Mouse (Mus musculus) bone marrow, adult 2 months (tissue): ENCODE data around the gene Tmprss4. TPM values are rescaled to one million over a fixed set of nuclear protein-coding genes. Genes with fewer than 3 reads are reported as not detected.

ENCODE experiments used
- H3K27ac ChIP-seq: fragments of 200-500 bp; 2 replicates; pipeline ENCODE4 v1.5.1; 2012; ENCODE audit warnings: low read depth, mild to moderate bottlenecking, control low read depth, inconsistent platforms, low read length; ENCODE audit not compliant: control insufficient read depth, poor library complexity, insufficient read depth
- H3K4me1 ChIP-seq: fragments of 200-500 bp; 2 replicates; pipeline ENCODE4 v1.6.1; 2011; ENCODE audit warnings: low read length; ENCODE audit not compliant: control insufficient read depth, insufficient read depth
- H3K4me3 ChIP-seq: fragments of 200-500 bp; replicated peaks from 2 replicates; pipeline ENCODE3; 2011; ENCODE audit warnings: mild to moderate bottlenecking, low read depth, low read length, control low read depth; ENCODE audit not compliant: control insufficient read depth
- CTCF ChIP-seq: fragments of 200-500 bp; IDR thresholded peaks from 2 replicates; pipeline ENCODE4 v1.5.1; 2011; ENCODE audit warnings: low read length, control low read depth; ENCODE audit not compliant: control insufficient read depth, insufficient read depth
- POLR2A ChIP-seq: fragments of 200-500 bp; IDR thresholded peaks from 2 replicates; pipeline ENCODE4 v1.6.1; 2011; ENCODE audit warnings: low read depth, mild to moderate bottlenecking, control low read depth, low read length, borderline replicate concordance; ENCODE audit not compliant: control insufficient read depth
- WGBS: fragments of 180-500 bp; shearing (Covaris S2); methylation state at CpG from one replicate; pipeline ENCODE4 v1.1.7; 2018; 5-methylcytosine and 5-hydroxymethylcytosine counted together
- polyA plus RNA-seq: library from polyadenylated mRNA; stranded (reverse); fragments of >200 nt; gene quantifications from 2 replicates; pipeline ENCODE4 v1.2.4, GENCODE M21; 2011; ENCODE audit warnings: low replicate concordance; ENCODE audit not compliant: missing spikeins, insufficient read depth, insufficient read length

Tmprss4 gene
- polyA plus RNA-seq, 1 experiment: not detected

GRCm38 (mm10) chr9:45138191-45139032, 65.5 kb downstream of the Tmprss4 start, which contains the start of gene Scn4b:
Gene Scn4b (plus strand): TSS chr9:45138395.
- Histone ChIP-seq H3K4me1 (no peaks in the 10 kb centered on the region), H3K27ac (no peak within 1 kb of the TSS), H3K4me3 (peak within 1 kb of the TSS; percentile 28)
- TF ChIP-seq CTCF (no peak), POLR2A (no peak)
- under 1% methylated on average over 76 of the region's 76 CpGs for WGBS

GRCm38 (mm10) chr9:45136442-45137169, 67.3 kb downstream of the Tmprss4 start:
- no peak overlapping the region for H3K4me3 ChIP-seq
- H3K4me1 ChIP-seq: no peaks in the 10 kb centered on the region
- whole genome bisulfite sequencing: 49% methylated on average over 7 of the region's 7 CpGs
- no peak overlapping the region for H3K27ac ChIP-seq
- TF ChIP-seq POLR2A (no peak), CTCF (no peak)

GRCm38 (mm10) chr9:45133484-45134310, 70.2 kb downstream of the Tmprss4 start:
- WGBS: 36% methylated on average over 5 of the region's 5 CpGs
- no peak for TF ChIP-seq POLR2A
- peak; percentile 80 for TF ChIP-seq CTCF
- H3K4me3 ChIP-seq: no peak overlapping the region
- H3K4me1 ChIP-seq: no peaks in the 10 kb centered on the region
- no peak overlapping the region for H3K27ac ChIP-seq

GRCm38 (mm10) chr9:45130119-45130518, 73.8 kb downstream of the Tmprss4 start:
- 76% methylated on average over 3 of the region's 3 CpGs for WGBS
- no peak for TF ChIP-seq POLR2A
- TF ChIP-seq CTCF: no peak
- no peak overlapping the region for H3K27ac ChIP-seq
- H3K4me1 ChIP-seq: peaks cover 3% of the 10 kb centered on the region
- no peak overlapping the region for H3K4me3 ChIP-seq

GRCm38 (mm10) chr9:45126941-45127340, 77.0 kb downstream of the Tmprss4 start:
- Histone ChIP-seq H3K4me3 (no peak overlapping the region), H3K4me1 (peaks cover 3% of the 10 kb centered on the region), H3K27ac (0 out of 2 replicates have a peak overlapping the region, but pooled peaks have one; percentile 15)
- 16% methylated on average over 7 of the region's 7 CpGs for WGBS
- TF ChIP-seq POLR2A: no peak
- TF ChIP-seq CTCF: no peak

- WGBS: 82% methylated on average over 14 of the region's 14 CpGs
- peak overlapping the region; percentile 3 for H3K4me3 ChIP-seq
- H3K4me1 ChIP-seq: peaks cover 3% of the 10 kb centered on the region
- TF ChIP-seq POLR2A (no peak), CTCF (no peak)
- H3K27ac ChIP-seq: no peak overlapping the region
These were observed 78.7 kb downstream of the Tmprss4 start for GRCm38 (mm10) chr9:45125211-45125610.

Other genes starting within 250 kb of the Tmprss4 start
- gene Ube4a, start 238.5 kb downstream of the Tmprss4 start, polyA plus RNA-seq: 11.1 and 18.8 TPM in 2 replicates
- gene Cd3g, start 223.7 kb downstream of the Tmprss4 start, polyA plus RNA-seq: 5.4 and 7.0 TPM in 2 replicates
- 8.8 and 17.2 TPM in 2 replicates for gene Cd3d, start 222.3 kb downstream of the Tmprss4 start, polyA plus RNA-seq
- 1.8 and 4.8 TPM in 2 replicates for gene Cd3e, start 194.5 kb downstream of the Tmprss4 start, polyA plus RNA-seq
- 2.2 TPM in 1 of 2 replicates, not detected in the other for gene Mpzl2, start 164.3 kb downstream of the Tmprss4 start, polyA plus RNA-seq
- gene Mpzl3, start 148.9 kb downstream of the Tmprss4 start, polyA plus RNA-seq: 3.2 and 3.8 TPM in 2 replicates
- gene Jaml, start 124.9 kb downstream of the Tmprss4 start, polyA plus RNA-seq: 7.6 and 25.9 TPM in 2 replicates
- 0.37 and 0.41 TPM in 2 replicates for gene Scn2b, start 86.3 kb downstream of the Tmprss4 start, polyA plus RNA-seq
- gene Scn4b, start 65.7 kb downstream of the Tmprss4 start, polyA plus RNA-seq: 0.60 TPM in 1 of 2 replicates, not detected in the other
- not detected in 2 replicates for gene BC049352, start 22.1 kb downstream of the Tmprss4 start, polyA plus RNA-seq
- 16.0 and 32.8 TPM in 2 replicates for gene Il10ra, start 65.1 kb upstream of the Tmprss4 start, polyA plus RNA-seq
- gene Tmprss13, start 115.0 kb upstream of the Tmprss4 start, polyA plus RNA-seq: 0.59 and 1.5 TPM in 2 replicates
- gene Fxyd6, start 166.1 kb upstream of the Tmprss4 start, polyA plus RNA-seq: 0.85 TPM in 1 of 2 replicates, not detected in the other
- 10.6 TPM in 1 of 2 replicates, not detected in the other for gene Fxyd2, start 195.6 kb upstream of the Tmprss4 start, polyA plus RNA-seq
- not detected in 2 replicates for gene Dscaml1, start 222.5 kb upstream of the Tmprss4 start, polyA plus RNA-seq